Mouse (Mus musculus) R1 (cell line): Measurements from ENCODE around the gene Brd3.

ENCODE experiments used
- DNase-seq: peaks from one replicate; pipeline ENCODE4 v3.0.0-alpha.2; 2018; ENCODE audit warnings: low read depth, low spot score

Brd3 gene

DNA sequence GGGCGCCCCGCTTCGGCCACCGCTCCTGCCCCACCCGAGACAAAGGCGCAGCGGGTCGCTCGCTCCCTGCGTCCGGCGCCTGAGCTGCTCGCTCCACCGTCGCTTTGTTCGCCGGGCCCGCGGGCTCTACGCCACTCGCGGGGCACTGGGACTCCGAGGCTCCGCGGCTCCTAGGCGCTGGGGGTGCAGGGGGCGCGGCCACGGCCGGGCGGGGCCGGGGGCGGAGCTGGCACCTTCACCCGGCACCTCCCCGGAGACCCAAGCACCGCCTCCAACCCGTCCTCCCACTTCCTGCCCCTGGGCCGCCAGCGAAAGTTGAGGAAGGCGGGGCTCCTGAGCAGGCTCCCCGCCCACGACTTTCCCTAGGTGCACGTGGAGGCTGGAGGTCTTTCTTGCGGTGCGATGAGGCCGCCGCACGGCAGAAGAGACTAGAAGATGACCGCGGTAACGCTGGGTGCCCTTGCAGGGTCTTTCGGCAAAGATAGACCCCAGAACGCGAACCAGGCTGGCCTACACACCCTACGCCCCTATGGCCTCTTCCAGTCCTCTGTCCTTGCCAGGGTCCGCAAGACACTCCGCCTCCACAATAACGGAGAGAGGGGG, 80.5 kb downstream of the Brd3 start, which contains the start of gene Vav2:
Vav2 (minus strand) TSS at position 179 of the 603 bp plus-strand sequence.
- peak; percentile 95 for DNase-seq

DNA sequence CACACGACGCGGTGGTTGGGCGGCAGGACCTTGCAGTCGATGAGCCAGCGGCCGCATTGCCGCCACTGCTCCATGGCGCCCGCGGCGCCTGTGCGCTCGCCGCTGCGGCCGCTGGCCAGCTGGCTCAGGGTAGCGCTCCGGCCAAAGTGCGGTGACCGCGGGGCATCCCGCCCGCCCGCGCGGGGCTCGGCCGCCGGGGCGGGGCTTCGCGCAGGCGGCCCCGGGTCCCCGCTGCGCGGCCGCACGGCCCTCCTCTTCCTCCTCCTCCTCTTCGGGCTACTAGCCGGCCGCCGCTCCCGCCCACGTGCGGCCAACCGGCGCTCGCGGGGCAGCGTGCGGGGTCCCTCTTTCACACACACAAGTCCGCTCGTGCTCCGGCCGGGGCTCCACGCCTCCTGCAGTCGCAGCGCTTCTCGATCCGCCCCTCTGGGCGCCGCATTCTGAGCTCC, 81.0 kb downstream of the Brd3 start:
- no peak for DNase-seq

DNA sequence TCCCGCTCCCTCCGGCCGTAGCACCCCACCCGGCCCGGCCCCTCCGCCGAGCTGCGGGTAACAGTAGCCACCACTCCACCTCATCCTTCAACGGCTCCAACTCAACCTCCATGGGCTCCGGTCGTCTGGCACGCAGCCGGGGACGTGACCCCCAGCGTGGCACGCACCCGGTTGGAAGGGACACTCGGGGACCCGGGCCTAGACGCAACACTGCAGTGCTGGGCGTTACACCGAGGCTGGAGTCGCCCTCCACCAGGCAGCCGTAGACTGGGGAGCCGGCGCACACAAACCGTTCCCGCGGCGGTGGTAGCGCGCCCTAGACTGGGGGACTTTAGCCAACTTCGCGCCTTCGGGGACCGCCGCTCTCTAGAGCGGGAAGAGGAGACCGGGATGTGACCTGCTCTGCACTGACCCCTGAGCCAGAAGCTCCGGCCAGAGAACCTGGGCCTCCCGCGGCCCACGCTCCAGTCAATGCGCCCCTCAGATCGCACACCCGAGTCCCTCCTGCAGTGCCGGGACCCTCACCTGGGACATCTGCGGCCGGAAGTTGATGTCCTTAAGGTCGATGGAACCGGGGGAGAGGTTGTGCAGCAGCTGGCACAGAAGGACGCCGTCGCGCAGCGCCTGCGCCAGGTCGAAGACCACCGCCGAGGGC, 81.6 kb downstream of the Brd3 start:
- DNase-seq = peak; percentile 48

DNA sequence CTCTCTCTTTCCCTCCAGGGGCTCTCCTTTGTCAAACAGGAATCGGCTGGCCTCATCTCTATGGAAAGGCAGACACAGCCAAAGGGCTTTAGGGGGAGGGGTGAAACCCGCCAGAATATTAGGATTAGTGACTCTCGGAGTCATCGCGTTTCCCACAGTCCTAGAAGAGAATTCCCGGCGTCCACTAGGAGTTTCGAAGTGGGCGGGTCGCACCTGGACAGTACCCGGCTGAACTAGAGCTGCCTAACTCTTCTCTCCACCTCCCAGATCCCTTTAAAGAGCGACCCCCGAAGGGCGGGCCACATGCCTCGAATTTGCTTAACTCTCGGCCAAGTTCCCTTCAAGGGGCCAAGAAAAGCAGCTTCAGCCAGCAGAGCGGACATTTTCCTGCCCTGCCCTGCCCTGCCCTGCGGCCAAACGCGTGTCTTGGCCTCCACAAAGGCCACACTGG, 82.3 kb downstream of the Brd3 start:
- DNase-seq = peak; percentile 73

DNA sequence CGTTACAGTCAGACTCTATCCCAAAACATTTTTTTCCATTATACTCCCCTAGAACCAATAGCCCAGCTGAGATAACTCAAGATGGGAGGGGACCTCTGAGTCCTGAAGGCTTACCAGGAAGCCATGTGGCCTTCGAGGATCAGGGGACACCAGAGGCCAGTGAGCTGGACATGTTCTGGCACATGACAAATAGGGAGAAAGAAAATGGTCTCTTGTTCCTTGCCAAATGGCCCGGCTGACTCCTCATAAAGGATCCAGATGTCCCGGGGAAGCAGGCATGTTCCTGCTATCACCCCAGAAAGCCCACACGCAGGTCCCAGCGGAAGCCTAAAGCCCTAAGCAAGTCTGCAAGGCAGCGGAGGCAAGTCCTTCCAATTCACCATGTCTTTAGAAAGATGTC, 83.9 kb downstream of the Brd3 start:
- no peak for DNase-seq

DNA sequence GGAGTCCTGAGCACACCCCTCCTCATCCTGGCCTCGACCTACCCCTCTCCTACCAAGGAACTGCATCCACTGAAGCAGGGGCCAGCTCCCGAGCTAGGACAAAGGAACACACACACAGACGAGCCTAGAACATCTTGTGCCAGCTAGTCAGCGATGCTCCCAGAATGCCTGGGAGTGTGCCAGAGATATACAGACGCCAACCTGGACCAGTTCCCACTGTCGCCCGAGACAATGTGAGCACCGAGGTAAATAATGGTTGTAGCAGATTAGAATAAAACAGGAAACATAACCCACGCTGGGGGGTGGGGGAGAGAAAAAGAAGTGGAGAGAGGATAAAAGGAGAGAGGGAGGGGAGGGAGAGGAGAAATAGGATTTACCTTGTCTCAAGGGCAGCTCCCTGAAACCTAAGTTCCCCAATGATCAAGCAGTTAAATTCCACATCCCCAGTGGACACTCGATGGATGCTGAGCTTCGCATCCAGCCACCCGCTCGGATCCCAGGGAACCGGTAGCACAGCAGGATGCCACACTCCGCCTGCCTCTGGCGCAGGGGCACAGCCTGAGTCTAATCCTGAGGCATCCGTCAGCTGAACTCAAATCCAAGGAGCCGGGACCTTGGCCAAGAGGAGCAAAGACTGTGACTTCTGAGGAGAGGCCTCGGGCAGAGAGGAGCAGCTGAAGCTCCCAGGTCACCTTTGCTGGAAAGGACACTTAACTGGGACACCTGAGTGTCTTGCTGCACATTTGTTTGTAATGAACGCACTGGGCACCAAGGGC, 86.0 kb downstream of the Brd3 start:
- DNase-seq = no peak

DNA sequence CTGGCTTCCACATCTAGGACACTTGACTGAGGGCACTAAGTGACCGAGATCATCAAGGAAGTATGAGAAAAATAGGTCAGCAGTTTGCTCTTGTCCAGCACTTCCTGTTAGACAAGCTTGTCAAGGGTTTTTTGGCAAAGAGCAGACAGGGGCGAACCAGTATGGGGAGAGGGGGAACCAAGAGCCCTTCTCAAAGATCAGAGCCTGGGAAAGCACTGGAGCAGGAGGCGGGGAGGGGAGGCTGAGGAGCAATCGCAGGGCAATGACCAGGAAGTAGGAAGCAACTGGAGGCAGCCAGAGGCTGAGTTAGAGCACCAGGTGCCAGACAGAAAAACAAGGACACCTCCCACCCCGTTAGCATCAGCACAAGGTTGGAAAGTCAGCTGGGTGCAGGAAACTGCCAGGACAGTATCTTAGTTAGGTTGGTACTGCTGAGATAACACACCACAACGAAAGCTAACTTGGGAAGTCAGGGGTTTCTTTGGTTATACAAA, 88.8 kb downstream of the Brd3 start:
- no peak for DNase-seq

DNA sequence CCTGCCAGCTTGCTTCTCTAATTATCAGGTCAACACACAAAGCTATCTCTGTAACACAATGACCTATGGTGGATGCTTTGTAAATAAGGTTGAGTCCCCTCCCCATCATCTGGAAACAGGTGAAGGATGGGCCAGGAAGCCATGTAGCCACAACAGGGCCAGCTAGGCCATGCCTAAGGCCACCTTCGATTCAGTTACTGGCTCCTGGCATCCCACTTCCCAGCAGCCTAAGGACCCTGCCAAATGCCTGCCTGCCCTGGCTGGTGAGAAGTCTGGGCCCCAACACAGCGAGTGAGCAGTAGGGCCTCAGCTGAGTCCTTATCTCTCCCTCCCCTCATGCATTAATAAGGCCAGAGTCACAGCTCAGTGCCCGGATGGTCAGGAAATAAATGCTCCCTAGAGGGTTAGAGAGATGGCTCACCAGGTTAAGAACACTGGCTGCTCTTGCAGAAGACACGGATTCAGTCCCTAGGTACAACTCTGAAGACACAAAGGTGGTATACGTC, 89.8 kb downstream of the Brd3 start:
- DNase-seq = no peak

DNA sequence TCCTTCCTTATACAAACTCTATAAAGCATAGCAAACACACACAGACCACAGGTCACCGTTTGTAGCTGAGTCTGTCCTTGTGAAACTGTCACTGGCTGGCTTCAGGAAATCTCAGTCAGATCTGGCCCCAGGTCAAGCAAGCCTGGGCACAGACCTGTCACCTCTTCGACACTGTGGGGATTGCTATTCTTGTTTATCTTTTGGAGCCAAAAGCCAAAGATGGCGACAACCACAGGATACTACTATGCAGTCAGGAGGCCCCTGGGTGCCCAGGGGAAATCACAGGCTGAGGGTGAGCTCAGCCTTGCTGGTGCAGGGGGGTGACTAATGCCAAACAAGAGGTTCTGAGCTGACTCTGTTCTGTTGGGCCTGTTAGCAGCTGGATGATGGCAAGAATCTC, 91.0 kb downstream of the Brd3 start:
- DNase-seq = no peak

DNA sequence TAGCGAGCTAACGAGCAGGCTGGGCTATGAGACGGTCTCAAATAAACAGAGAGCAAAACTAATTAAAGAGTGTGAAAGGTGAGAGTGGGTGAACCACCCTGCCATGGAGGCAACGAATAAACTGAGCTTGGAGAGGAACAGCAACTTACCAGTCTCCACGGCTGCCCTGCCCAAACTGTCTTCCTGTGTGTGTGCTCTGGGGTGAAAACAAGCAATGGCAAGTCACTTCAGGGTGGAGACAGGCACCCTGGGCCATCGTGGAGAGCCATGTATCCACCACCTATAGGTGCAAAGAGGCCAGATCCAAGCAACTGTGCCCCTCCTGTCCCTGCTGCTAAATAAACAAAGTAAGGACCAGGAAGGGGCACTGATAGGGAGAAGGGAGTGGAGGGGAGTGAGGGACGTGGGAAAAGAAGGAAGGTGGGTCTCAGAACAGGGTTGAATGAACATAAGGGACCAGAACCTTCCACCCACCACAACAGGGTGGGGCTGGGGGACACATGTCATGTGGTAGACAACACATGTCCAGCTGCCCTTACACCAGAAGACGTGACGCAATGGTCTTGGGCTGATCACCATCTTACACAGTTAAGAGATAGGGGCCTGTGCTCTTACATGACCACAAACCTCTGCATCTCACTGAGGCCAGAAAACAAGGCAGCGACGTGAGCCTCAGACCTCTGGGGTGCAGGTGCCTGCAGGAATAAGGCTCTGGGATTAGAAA, 92.2 kb downstream of the Brd3 start:
- no peak for DNase-seq

DNA sequence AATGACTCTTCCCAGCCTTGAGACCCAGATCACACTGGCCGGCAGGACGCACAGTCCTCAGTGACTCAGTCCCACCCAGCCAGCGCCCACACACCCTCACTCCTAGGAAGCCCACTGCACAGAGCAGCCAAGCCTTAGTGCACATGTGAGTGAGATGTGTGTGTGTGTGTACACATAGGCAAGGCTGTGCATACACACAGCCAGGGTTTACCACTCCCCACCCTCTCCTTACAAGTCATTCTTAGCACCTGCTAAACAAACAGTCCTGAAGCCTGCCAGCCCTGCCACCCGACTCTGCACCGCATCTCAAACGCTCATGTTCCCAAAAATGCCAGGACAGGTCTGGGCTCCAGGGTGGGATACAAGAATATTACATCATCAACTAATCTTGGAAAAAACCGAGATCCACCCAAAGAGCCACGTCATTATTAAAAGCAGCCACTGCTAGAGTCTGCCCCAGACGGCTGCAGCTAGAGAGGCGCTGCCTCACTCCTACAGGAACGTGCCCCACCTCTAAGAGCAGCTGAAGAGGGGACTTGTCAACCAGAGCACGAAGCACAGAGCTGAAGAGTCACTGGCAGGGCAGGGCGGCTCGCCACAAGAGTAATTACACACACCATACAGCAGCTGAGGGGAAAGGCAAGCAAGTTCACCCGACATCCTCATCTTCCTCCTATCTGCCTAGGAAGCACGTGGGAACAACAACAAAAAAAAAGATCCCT, 93.4 kb downstream of the Brd3 start:
- DNase-seq = no peak

DNA sequence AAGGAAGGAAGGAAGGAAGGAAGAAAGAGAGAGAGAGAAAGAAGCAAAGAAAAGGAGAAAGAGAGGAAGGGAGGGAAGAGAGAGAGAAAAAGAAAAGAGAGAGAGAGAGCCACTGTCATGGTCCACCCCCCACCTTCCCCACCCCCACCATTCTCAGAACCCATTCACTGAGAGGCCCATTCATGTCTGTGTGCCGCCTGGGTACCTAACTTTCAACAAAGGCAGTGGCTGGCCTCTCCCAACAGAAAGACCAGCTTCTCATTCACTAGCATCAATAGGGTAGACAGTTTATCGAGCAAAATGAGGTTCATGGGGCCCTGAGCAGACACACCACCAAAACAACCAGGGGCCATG, 93.9 kb downstream of the Brd3 start:
- DNase-seq = no peak

DNA sequence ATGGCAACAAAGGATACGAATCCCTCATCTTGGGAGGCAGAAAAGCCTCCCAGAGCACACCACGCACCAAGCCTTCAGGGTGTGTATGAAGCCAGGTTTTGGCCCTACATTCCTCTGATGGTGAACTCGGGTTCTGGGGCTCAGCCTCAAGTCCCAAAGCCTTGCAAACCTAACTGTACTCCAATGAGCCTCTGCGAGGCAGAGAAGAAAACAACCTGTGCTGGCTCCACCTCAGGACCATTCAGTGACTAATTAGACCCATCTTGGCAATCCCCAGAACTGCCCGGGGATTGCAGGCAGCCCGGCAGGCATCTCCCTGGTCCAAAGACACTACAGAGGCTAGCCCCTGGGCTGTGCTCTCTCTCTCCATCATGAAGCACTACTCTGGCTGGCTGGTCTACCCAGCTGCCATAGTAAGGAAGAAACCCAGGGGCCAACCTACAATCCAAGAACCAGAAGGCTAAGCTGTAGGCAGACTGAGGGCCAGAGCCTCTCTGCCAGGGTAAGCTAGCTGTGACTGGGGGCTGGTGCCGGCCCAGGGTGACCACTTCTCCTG, 95.1 kb downstream of the Brd3 start:
- DNase-seq = peak; percentile 36

DNA sequence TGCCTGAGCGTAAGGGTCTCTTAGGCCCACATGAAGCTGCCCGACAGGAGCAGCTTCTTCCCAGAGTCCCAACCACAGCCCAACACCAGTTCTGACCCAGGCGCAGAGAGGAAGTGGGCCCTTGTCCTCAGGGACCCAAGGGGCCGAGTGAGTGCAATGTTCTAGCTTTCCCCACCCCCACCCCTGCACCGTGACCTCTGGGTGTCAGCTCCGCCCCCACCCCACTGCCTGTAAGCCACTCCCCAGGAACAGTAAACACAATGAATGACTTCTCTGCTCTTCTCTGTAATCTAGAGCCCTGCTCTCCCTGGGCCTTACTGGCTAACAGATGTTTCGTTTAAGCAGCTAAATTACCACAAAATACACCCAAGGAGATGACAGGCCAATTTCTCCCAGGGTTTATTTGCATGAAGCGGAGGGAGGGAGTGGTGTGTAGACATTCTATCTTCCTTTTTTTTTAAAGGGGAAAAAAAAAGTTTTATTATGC, 95.7 kb downstream of the Brd3 start:
- DNase-seq = peak; percentile 84

DNA sequence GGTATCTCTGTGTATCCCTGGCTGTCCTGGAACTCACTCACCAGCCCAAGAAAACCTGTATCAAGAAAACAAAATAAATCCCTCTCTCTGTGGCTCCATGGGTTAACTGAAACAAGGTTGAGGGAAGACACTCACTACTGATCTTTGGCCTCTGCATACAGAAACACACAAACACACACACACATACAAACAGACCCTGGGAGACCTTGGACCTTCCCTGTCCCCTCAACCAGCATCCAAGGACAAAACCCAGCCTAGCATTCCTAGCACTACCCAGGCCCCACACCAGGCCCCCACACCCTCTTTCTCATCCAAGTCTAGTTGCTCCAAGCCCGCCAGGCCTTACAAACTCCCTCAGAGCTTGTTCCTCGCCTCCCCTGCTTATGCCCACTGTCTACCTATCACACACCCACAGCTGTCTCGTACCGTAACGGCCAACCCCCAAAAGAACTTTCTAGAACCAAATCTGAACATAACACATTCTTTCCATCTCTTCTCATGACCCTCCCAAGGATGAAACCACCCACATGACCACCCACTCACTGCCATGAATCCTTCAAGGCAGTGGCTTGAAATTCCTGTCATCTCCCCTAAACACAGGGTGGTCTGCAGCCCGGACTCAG, 96.8 kb downstream of the Brd3 start:
- no peak for DNase-seq

DNA sequence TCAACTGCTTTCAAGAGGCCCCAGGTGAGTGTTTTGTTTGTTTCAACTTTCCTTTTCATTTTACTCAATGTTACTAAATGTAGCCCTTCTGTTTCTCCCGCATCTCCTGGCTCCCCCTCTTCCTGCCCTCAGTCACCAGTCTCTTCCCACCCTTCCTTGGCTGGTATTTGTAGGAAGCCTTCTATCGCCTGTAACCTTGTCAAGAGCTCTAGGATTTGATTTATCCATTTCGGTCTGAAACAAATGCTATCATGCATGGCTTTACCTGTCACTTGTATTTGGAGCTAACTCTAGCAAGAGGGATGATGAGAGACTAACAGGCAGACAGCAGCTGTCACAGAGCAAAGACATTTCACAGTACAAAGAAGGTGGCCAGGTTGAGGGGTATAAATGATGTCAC, 99.3 kb downstream of the Brd3 start:
- no peak for DNase-seq

DNA sequence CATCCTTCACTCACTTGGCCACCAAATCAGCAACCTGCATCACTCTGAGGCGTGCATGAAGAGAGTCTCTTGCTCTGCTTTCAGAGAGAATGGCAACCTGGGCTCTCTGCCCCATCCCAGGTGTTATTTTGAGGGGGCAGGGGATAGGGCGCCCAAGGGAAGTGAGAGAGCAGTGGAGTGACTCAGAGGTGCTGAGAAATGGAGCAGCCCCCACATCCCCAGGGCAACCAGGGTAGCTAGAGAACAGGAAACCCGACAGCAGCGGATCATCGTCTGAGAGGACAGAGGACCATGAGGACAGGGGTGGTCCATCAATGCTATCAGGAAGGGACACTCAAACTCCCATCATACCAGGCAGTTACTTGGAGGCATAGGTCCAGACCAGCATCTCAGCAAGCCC, 100.5 kb downstream of the Brd3 start:
- no peak for DNase-seq

DNA sequence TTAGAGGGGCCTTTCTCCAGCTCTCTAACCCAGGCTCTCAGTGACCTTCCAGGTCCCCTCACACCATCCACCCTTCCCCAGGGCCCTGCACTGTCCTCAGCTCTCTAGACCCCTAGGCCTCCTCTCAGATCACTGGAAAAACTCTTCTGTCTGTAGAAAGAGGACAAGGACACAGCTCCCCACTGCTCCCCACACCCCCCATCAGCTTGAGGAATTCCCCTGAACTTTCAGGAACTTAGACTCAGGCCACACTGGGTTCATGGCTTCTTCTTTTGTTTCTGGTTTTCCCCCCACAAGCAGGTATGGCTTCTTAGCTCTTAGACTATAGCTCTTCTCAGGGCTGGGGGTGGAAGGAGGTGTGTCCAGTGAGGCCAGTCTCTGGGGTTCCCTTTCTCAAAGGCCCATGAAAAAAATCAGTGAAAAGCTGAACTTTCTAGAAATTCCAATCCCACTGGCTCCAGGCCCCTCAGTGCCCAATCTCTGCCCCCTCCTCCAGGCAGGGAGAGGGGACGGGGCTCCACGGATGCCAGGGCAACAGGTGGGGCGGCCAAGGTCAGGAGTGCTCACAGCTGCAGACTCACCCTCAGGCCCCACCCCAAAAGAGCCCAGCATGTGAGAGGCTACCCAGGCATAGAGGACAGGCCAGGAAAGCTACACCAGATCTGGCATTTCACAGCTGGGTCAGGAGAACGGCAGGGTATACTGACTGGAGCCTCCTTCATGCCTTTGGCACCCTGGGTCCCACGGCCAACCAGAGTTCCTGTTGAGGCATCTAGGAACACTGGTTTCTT, 102.2 kb downstream of the Brd3 start:
- no peak for DNase-seq

DNA sequence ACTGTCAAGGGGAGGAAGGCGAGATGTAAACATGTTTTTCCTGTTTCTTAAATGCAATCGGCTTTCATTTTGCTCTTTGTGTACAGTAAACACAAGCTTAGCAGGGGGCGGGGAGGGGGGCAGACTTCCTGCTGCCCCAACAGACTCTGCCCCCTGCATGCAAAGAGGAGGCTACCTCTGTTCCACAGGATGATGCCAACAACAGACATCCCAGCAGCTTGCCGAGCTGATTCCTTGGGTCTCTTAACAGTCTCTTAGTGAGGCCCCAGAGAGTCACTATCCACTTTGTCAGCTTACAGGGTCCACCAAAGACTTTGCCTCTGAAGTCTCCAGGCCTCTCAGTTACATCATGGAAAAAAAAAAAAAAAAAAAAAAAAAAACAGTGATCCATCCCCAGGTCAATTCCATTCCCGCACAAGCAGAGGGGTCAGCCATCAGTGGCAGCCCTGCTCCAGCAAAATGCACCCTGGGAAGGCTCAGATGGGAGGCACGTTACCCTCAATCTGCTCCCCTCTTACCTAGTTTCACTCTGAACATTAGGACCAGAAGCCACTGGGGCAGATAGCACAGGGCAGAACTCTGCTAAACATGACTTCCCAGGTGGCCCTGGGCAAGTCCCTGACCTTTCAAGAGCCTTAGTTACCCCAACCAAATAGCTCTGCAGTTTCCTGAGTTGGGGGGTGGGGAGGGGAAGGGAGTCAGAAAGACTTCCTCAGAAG, 102.9 kb downstream of the Brd3 start:
- DNase-seq = no peak
